Mouse (Mus musculus) right cerebral cortex, postnatal 25 days (tissue): ENCODE measurements around the gene Sema3f.

Experiments used
- DNase-seq: peaks from one replicate; pipeline ENCODE4 v3.0.0; 2022

Gene Sema3f

GRCm38 (mm10) chr9:107709697-107710483 is at the start of gene Sema3f:
TSS of gene Sema3f (minus strand) at chr9:107710475.
- peak; percentile 77 for DNase-seq

- DNase-seq, result no peak
Observed at GRCm38 (mm10) chr9:107759593-107759992, 49.3 kb upstream of the Sema3f start.

GRCm38 (mm10) chr9:107750378-107750777 is 40.1 kb upstream of the Sema3f start:
- DNase-seq, result no peak

GRCm38 (mm10) chr9:107748063-107748462 is 37.8 kb upstream of the Sema3f start:
- no peak for DNase-seq

GRCm38 (mm10) chr9:107747310-107747709 is 37.0 kb upstream of the Sema3f start:
- DNase-seq, result no peak

GRCm38 (mm10) chr9:107746679-107747078 is 36.4 kb upstream of the Sema3f start:
- DNase-seq, result no peak

GRCm38 (mm10) chr9:107744061-107744460 is 33.8 kb upstream of the Sema3f start:
- DNase-seq, result no peak

GRCm38 (mm10) chr9:107738841-107739202 is 28.5 kb upstream of the Sema3f start:
- DNase-seq, result no peak

- peak; percentile 83 for DNase-seq
Observed at GRCm38 (mm10) chr9:107738020-107738840, 28.0 kb upstream of the Sema3f start.

- no peak for DNase-seq
Observed at GRCm38 (mm10) chr9:107736185-107736485, 25.9 kb upstream of the Sema3f start.

GRCm38 (mm10) chr9:107735356-107736184 is 25.3 kb upstream of the Sema3f start:
- no peak for DNase-seq

- no peak for DNase-seq
Observed at GRCm38 (mm10) chr9:107734567-107734971, 24.3 kb upstream of the Sema3f start.

- no peak for DNase-seq
Observed at GRCm38 (mm10) chr9:107729709-107730108, 19.4 kb upstream of the Sema3f start.

GRCm38 (mm10) chr9:107728919-107729670 is 18.8 kb upstream of the Sema3f start:
- DNase-seq, result no peak

GRCm38 (mm10) chr9:107727041-107727440 is 16.8 kb upstream of the Sema3f start:
- DNase-seq, result no peak

GRCm38 (mm10) chr9:107724796-107725195 is 14.5 kb upstream of the Sema3f start:
- no peak for DNase-seq

GRCm38 (mm10) chr9:107723794-107724531 is 13.7 kb upstream of the Sema3f start:
- DNase-seq, result no peak

GRCm38 (mm10) chr9:107723292-107723691 is 13.0 kb upstream of the Sema3f start:
- no peak for DNase-seq

- DNase-seq, result no peak
Observed at GRCm38 (mm10) chr9:107718781-107719540, 8.7 kb upstream of the Sema3f start.

GRCm38 (mm10) chr9:107716951-107717350 is 6.7 kb upstream of the Sema3f start:
- no peak for DNase-seq

GRCm38 (mm10) chr9:107715632-107716031 is 5.4 kb upstream of the Sema3f start:
- no peak for DNase-seq
